Mouse (Mus musculus) testis, adult 2 months (tissue): Measurements from ENCODE around the gene Zfp69.

Experiments
- CTCF ChIP-seq: fragments of 200-500 bp; IDR thresholded peaks from 2 replicates; pipeline ENCODE4 v1.5.1; 2012; ENCODE audit warnings: low read depth, mild to moderate bottlenecking, inconsistent platforms, low read length, moderate library complexity; ENCODE audit not compliant: control insufficient read depth, insufficient read depth, insufficient replicate concordance
- POLR2A ChIP-seq: fragments of 200-500 bp; IDR thresholded peaks from 2 replicates; pipeline ENCODE4 v1.6.1; 2012; ENCODE audit warnings: low read depth, mild to moderate bottlenecking, inconsistent platforms, low read length, moderate library complexity; ENCODE audit not compliant: control insufficient read depth

- TF ChIP-seq POLR2A (no peak), CTCF (no peak)
Observed at GRCm38 (mm10) chr4:120913861-120914260, 37.6 kb downstream of the Zfp69 start.
